Mouse (Mus musculus): ENCODE data around the gene Rnf145. TPM values are rescaled to one million over a fixed set of nuclear protein-coding genes. Genes with fewer than 3 reads are reported as not detected.
"Not testable (repeated sequence)": the region's sequence is repeated elsewhere in the genome, so short reads cannot be mapped to it uniquely, and the experiment has no call there.

Rnf145 gene
- total RNA-seq, 2 experiments from 2014 or later = 90.7 to 106 TPM

DNA sequence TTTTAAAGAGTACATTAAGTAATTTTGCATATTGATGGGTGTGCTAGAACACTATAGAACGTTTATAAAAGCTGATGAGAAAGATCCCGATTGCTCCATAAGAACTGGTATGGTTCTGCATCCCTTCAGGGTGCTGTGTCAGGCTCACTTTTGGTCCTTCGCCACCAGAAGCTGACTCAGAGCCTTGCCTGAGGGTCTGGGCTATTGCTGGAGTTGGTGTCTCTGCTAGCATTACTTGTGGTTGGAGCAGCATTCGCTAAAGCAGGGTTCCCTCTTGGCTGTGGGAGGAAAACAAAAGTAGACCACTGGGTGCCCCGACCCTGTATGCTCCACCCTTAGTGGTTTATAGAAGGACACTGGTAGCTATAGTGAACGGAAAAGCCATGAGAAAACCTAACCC is 40.7 kb downstream of the Rnf145 start:
- DNase-seq (ENCODE audit: extremely low spot score in 1 of 2, low spot score in 1 of 2) = no peak

DNA sequence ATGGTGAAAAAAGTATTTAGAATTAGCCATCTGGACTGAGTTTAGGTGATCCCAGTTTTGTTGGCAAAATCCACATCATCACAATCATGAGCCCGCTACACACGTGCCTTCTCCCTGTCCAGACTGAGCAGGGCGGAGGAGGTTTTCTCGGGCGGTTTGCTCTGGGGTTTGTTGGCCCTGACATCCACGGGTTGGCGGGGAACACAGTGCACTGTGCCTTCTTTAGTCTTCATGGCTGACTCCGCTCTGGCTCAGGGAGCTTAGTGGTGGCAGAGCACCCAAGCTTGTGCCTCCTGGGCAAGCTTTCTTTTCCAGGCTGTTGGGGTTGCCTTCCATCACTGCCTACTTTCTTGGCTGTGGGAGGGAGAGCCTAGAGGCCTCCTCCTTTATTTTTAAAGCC is 41.6 kb downstream of the Rnf145 start:
- DNase-seq (ENCODE audit: extremely low spot score in 1 of 2, low spot score in 1 of 2) = no peak

DNA sequence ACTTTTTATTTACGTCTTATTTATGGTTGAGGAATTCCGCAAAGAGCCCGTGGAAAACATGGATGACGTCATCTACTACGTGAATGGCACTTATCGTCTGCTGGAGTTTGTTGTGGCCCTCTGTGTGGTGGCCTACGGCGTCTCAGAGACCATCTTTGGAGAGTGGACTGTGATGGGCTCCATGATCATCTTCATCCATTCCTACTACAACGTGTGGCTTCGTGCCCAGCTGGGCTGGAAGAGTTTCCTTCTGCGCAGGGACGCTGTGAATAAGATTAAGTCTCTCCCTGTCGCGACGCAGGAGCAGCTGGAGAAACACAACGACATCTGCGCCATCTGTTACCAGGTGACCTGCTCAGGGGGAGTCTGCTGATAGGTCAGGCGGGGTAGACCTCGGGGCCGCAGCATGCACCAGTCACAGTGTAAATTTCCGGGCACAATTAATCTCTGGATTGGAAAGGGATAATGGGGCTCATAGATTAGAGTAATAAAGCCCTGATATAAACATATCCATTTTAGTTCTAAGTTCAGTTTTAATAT is 42.8 kb downstream of the Rnf145 start:
- DNase-seq (ENCODE audit: extremely low spot score in 1 of 2, low spot score in 1 of 2) = no peak

DNA sequence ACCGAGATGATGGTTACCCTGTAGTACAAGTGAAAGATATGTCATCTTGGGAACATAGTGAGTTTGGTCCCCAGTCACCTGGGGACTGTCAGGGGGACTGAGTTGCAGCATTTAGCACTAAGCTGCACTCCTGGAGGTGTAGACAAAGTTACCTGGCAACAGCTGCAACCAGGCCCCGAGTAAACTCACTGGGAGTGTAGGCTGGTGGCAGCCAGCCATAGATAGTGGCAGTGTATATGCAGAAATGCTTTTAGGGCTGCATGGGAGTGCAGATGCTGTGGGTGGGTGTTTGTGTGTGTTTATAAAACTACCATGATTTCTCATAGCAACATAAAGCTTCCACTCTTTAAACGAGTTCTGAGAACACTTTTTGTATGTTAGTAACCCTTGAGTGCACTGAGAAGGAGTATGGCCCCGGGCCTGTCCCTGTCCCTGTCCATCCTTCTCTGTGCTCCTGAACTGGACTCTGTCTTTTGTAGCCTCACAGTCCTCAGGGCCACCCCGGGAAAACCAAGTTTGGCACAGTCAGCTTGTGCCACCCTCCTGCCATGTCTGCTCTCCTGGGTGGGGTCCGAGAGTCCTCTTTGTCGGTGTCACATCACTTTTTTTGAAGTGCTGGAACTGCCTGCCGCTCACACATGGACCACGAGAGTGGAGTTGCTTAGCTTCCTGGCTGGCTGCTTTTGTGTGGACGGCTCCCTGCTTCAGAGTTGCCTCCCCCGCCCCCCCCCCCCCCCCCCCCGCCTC is 43.8 kb downstream of the Rnf145 start:
- no peak for DNase-seq (ENCODE audit: extremely low spot score in 1 of 2, low spot score in 1 of 2)

DNA sequence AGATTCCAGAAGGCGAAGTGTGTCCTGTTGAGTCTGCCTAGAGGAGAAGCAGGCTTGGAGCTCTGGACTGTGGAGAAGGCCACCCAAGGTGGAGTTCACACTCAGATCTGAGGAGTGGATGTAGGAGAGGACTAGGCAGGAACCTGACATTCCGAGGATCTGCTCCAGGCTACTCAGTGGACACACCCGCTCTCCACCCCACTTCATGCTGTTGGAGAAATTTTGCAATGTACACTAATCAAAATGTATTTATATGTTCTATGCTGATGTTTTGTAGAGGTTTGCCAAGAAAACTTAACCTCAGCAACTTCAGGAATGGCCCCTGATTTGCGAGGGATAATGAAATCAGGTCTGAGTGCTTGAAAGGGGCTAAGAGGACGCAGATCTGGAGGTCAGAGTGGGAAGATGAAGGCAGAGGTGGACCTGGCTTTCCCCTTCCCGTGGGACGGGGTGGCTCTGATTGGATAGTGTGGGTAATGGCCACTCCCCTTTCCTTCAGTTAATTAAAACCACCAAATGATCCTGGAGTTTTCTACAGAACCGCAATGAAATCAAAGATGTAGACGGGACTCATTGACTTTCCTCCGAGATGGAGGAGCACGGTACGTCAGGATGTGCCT is 45.6 kb downstream of the Rnf145 start:
- no peak for DNase-seq (ENCODE audit: extremely low spot score in 1 of 2, low spot score in 1 of 2)

DNA sequence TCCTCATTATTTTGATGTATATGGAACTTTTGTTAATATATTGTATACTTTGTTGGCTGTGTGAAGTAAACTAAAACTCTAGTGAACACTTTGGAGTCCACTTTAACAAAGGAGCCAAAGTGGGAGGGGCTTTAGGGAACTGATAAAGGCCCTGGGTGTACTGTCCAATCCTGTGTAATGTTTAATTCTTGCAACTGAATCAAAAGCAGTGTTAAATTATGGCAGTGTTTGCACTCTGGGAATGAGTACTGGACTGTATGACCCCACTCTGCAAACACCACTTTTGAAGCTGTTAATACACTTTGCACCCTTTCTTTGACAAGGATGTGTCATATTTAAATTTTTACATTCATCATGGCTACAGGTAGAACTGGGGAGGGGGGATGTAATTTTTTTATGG is 46.2 kb downstream of the Rnf145 start:
- DNase-seq (ENCODE audit: extremely low spot score in 1 of 2, low spot score in 1 of 2) = no peak

DNA sequence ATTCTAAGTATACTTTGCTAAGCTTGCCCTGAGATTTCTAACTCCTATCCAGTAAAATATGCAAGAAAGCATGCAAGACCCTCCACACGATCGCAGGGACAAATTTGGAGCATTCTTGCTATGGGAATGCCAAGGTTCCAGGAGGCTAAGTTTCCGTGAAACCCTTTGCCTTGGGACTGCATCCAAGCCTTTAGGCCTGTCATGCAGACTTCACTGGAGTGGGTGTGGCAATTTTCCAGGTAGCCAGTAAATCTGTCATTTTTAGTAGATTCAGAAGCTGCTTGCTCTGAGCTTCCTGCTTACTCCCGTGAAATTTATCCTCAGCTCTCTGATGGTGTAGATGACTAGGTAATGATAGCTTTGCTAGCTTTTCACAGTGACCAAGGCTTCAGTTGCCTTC is 51.6 kb downstream of the Rnf145 start:
- DNase-seq (ENCODE audit: extremely low spot score in 1 of 2, low spot score in 1 of 2) = not testable (repeated sequence)

DNA sequence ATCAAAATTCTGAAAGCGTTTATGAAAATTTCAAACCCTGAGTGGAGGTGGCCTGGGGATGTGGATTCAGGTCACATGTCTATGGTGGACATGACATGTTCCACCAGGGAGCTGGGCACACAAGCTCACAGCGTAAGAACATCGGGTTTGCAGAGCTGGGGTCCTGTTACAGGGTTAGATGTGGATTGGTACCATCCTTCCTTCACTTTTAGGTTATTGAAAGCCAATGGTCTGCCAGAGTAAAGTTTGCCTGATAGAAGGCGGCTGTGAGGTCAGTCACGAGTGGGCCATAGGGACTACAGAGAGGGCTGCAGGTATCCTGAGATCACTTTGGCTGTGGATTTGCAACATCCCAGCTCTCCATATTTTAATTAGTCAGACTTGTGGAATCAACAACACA is 54.0 kb downstream of the Rnf145 start:
- no peak for DNase-seq (ENCODE audit: extremely low spot score in 1 of 2, low spot score in 1 of 2)

DNA sequence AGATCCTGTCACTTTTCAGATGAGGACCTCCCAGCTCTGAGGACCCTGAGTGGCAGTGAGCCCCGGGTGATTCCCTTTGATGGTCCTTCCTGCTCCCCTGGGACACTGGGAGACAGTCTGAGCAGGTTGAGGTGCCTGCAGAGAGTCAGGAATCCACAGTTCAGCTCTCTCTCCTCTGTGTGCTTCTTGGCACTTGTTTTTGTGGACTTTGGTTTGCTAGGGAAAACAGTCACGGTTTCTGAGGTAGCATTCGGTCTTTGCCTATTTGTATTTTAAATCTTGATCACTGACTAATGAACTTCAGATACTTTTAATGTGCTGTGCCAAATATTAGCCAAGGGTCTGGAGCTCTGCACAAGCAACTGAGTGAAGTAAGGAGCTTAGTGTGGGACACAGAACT is 54.6 kb downstream of the Rnf145 start:
- no peak for DNase-seq (ENCODE audit: extremely low spot score in 1 of 2, low spot score in 1 of 2)

DNA sequence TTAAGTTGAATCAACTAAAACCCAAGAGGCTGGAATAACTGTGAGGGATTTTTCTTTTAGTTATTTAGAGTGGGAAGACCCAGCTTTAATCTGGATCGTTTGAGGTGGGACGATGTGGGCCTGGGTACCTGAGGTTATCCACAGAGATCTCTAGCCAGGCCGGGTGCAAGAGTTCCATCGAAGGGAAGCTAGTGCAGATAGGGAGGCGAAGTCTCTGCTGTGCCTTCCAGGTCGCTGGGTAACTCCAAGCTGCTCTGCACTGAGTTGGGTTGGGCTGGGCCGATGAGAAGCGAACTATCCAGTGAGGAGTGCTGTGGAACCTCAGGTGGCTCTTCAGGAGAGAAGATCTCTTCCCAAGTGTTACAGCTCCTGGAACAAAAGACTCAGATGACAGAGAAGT is 55.6 kb downstream of the Rnf145 start:
- DNase-seq (ENCODE audit: extremely low spot score in 1 of 2, low spot score in 1 of 2) = no peak

DNA sequence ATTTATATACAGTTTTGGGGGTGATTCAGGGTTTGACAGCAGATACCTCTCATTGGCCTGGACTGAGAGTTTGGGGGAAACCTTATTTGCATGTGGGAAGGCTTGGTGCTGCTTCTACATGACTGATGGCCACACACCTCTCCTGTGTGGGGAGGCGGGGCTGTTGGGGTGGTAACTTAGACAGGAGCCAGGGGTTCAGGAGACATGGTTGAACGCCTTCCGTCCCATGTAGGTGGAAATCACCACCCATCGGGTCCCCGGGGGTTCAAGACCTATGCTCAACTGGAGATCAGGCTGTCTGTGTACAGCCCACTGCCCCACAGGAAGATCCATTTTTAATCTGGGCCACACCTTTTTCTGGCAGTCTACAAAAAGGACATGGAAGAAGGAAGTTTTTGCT is 56.1 kb downstream of the Rnf145 start:
- DNase-seq (ENCODE audit: extremely low spot score in 1 of 2, low spot score in 1 of 2) = no peak

DNA sequence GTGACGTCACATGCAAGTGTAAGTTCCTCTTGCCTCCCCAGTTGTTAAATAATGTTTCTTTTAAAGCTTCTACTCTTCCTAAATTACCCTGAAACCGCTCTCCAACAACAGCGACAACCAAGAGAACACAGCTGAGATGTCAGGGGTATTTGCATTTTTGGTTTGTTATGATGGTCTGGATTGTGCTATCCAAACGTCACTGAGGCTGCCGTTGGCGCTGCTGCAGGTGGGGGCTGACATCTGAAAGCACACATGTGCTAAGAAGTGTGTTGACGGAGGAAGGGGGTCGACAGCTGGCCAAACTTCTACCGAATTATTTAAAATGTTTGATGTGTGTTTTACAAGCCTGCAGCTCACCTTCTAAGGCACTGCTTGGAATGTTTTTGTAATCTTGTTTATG is 59.1 kb downstream of the Rnf145 start:
- DNase-seq (ENCODE audit: extremely low spot score in 1 of 2, low spot score in 1 of 2) = no peak

DNA sequence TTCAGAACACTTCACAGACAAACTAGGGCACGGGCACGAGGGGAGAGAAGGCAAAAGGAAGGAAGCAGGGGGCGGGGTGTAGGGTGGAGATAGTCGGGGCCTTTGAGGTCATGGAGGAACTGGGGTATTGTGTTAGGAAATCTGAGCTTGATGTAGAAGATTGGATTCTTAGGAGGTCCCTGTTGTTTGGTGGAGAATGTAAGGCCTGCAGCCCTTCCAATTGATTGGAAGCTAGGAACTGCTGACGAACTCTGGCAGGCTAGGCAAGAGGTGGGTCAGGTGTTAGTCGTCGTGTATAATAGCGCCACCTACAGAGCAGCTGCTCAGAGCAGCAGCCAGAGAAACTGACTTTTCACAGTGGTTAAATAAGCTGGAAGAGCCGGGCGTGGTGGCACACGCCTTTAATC is 62.5 kb downstream of the Rnf145 start:
- no peak for DNase-seq (ENCODE audit: extremely low spot score in 1 of 2, low spot score in 1 of 2)

DNA sequence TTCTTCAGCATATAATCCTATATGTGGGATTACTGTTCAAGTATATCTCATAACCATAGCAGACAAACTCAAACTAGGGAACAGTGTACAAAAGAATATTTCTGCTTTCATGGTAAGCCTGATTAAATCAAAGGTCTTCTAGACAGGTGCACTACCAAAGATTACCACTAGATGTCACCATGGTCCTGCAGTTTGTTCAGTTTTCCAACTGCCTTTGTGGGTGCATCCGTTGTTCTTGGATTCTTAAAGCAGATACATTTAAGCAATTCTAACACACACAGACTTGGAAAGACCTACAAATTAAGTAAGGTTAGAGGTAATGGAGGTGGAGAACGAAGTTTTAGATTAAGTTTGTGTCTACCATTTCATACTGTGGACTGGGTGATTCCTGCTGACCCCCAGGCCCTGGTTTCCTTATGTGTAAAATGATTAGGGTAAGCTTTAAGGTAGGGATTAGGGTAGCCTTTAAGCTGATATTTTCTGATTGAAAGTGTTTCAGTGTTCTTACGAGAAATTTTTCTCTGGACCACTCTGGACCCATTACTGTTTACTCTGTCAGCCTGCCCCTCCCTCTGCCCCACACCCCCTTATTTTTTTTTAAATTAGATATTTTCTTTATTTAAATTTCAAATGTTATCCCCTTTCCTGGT is 67.4 kb downstream of the Rnf145 start:
- DNase-seq (ENCODE audit: extremely low spot score in 1 of 2, low spot score in 1 of 2) = peak; percentile 38 to 80

DNA sequence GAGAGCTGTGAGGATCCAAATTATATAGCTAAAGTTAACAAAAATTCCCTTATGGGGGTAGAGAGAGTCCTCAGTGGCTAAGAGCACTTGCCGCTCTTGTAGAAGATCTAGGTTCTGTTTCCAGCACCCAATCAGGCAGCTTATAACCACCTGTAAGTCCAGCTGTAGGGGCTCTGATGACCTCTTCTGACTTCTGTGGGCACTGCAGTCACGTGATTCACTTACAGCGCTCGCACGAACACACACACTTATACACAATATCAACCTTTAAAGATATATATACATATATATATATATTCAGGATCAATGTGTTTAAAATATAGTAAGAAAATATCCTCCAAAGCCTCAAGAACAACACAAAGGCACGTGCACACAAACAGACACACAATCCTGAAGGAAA is 74.3 kb downstream of the Rnf145 start:
- no peak for DNase-seq (ENCODE audit: extremely low spot score in 1 of 2, low spot score in 1 of 2)

DNA sequence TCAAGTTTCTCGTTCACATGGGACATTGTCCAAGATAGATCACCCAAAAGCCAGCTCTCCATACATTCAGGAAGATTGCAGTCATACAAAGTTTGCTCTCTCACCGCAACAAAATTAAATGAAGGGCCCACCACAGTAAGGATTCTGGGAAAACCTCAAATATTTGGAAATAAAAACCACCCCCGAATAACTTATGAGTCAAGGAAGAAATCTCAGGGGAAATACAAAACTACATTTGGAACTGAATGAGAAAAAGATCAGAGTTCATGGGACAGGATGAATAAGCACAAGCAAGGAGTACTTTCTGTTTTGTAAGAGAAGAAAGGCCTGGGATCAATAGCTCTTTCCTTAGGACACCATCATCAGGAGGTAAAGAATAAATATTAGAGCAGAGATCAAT is 76.0 kb downstream of the Rnf145 start:
- DNase-seq (ENCODE audit: extremely low spot score in 1 of 2, low spot score in 1 of 2) = no peak

DNA sequence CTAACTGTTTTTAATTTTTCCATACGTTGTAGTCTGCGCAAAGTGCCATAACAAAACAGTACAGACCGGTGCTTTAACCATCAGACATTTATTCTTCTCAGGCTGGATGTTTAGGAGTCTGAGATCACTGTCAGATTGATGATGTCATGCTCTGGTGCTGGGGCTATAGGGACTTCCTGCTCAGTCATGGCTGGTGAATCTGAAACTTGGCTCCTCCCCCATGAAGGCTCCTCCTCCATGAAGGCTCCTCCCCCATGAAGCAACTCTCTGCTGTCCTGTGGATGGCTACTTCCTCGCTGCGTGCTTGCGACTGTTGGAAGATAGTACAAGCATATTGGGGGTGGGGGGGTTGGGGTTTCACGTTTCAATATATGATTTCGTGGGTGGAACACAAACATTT is 88.1 kb downstream of the Rnf145 start:
- no peak for DNase-seq (ENCODE audit: extremely low spot score in 1 of 2, low spot score in 1 of 2)

DNA sequence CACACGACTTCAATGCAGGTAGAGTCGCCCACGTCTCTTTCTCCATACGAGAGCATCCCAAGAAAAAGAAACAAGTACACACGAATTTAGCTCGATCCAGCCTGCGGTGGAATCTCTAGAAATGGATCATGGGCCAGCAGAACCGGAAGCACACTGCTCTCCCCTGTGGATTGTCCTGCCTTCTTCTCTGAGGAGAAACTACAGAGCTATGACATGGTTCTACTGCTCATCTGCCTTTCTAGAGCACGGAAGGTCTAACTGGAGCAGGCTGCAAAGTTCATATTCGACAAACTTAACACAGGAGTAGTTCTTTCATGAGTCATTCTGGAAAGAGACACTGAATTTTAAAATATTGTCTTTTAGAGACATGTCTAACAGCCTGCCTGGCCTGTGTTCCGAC is 89.9 kb downstream of the Rnf145 start:
- no peak for DNase-seq (ENCODE audit: extremely low spot score in 1 of 2, low spot score in 1 of 2)

DNA sequence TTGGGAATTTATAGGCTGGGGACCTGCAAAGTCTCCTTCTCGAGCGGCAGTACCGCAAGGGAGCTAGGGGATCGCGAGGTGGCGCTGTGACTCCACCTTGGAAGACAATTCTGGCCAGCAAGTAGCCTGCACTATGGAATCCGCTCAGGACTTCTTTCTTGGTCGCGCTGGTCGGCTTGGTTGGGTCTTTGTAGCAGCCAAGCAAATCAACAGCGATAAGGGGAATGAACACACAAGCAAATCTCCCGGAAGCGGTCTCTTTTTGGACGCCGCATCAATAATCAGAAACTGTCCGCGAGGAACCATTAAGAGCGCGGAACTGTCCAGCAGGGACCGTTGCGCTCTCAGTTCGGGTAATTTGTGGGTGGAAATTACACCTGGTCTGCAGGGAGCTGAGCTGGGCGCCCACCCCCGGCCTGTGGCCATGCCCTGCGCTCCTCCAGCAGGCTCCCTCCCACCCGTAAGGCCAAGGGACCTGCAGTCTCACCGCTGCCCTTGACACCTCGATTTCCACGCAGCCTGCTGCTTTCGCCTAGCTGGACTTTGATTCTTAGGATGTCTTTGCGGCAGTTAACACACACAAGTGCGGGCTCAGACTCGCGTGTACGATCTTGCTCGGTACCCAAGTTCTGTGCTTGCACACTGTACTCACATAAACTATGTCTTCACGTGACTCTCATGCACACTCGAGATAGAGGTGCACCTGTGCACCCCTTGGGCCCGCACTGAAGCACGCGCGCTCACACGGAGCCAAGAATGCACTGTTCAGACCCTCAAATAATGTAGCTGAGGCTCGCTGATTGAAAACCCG is 92.4 kb downstream of the Rnf145 start:
- peak; percentile 69 to 97 for DNase-seq (ENCODE audit: extremely low spot score in 1 of 2, low spot score in 1 of 2)

DNA sequence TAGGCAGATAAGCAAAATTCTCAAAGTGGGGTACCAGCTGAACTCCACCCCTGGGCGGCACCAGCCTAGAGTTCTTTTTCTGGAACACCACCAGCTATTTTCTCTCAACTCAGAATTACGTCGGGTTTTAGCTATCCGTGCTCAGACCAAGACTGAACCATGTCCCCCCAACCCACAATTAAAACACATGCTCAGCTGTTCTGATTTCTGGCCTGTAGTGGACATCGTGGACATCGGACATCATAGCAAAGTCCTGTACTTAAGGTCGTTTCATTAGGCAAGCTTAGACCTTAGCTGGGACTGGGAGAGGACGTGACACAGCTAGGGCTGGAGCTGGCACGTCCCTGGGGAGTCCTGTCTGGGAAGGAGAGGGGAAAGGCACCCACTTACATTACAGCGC is 93.4 kb downstream of the Rnf145 start:
- no peak for DNase-seq (ENCODE audit: extremely low spot score in 1 of 2, low spot score in 1 of 2)
